ENCODE assay signal across 21 mouse cellular contexts in genomic region chr8:12805569-12805968, GRCm38 (mm10). TPM values are rescaled to one million over a fixed set of nuclear protein-coding genes. Genes with fewer than 3 reads are reported as not detected.
DNase-seq lines count a peak whose midpoint lies in the region; ATAC-seq and TF ChIP-seq lines count a peak whose summit lies in the region.
"Had no signal": no experiment of that assay in that cellular context is flagged by ENCODE, and none has a peak within 500 bp of the region (broad histone marks: within the 10 kb centered on the region; RNA-seq: fewer than 3 reads in every experiment).

No protein-coding gene starts in this region.

- H3K27ac ChIP-seq in hindbrain, embryonic 10.5 days = peak overlapping the region; percentile 50
- no peak overlapping the region for H3K27ac ChIP-seq in hindbrain, embryonic 16.5 days (ENCODE audit: low read depth, low read length)
- 0 out of 2 replicates have a peak overlapping the region, but pooled peaks have one; percentile 34 for H3K27ac ChIP-seq in midbrain, embryonic 10.5 days (replicated peaks)
- no peak overlapping the region for H3K27ac ChIP-seq in midbrain, embryonic 16.5 days (ENCODE audit: low read length)
- H3K27ac ChIP-seq in limb, embryonic 10.5 days = no peak overlapping the region
- H3K27ac ChIP-seq: forebrain, embryonic 13.5 days; hindbrain, embryonic 12.5 days; liver, embryonic 13.5 days had no signal

- H3K4me2 ChIP-seq in hindbrain, embryonic 16.5 days (ENCODE audit: low read length) = no peak overlapping the region
- no peak overlapping the region for H3K4me2 ChIP-seq in midbrain, embryonic 16.5 days (ENCODE audit: low read length)
- H3K4me2 ChIP-seq in myocyte (ENCODE audit: low read depth) = no peak overlapping the region
- H3K4me2 ChIP-seq: forebrain, embryonic 13.5 days; heart, embryonic 11.5 days; hindbrain, embryonic 12.5 days; liver, embryonic 13.5 days; midbrain, embryonic 13.5 days had no signal

- no peaks in the 10 kb centered on the region for H3K27me3 ChIP-seq in hindbrain, embryonic 10.5 days (ENCODE audit: insufficient read depth, poor library complexity, severe bottlenecking)
- no peaks in the 10 kb centered on the region for H3K27me3 ChIP-seq in hindbrain, embryonic 16.5 days (replicated peaks; ENCODE audit: control insufficient read depth, insufficient read depth, low read length)
- H3K27me3 ChIP-seq in midbrain, embryonic 10.5 days (ENCODE audit: low read depth, poor library complexity, severe bottlenecking) = no peaks in the 10 kb centered on the region
- H3K27me3 ChIP-seq in midbrain, embryonic 16.5 days (ENCODE audit: control insufficient read depth, insufficient read depth, low read depth, low read length) = no peaks in the 10 kb centered on the region
- H3K27me3 ChIP-seq in myocyte (ENCODE audit: control insufficient read depth, insufficient read depth, insufficient read length) = no peaks in the 10 kb centered on the region
- no peaks in the 10 kb centered on the region for H3K27me3 ChIP-seq in limb, embryonic 10.5 days (ENCODE audit: low read depth, poor library complexity, severe bottlenecking)
- H3K27me3 ChIP-seq: forebrain, embryonic 13.5 days; hindbrain, embryonic 12.5 days; midbrain, embryonic 13.5 days had no signal

- H3K4me3 ChIP-seq in hindbrain, embryonic 10.5 days = no peak overlapping the region
- no peak overlapping the region for H3K4me3 ChIP-seq in hindbrain, embryonic 16.5 days (ENCODE audit: low read length)
- no peak overlapping the region for H3K4me3 ChIP-seq in midbrain, embryonic 10.5 days
- H3K4me3 ChIP-seq in midbrain, embryonic 16.5 days (ENCODE audit: low read depth, low read length) = no peak overlapping the region
- no peak overlapping the region for H3K4me3 ChIP-seq in myocyte
- H3K4me3 ChIP-seq in limb, embryonic 10.5 days = no peak overlapping the region
- H3K4me3 ChIP-seq: forebrain, embryonic 13.5 days; hindbrain, embryonic 12.5 days; liver, embryonic 13.5 days; midbrain, embryonic 13.5 days had no signal

- H3K79me2 ChIP-seq in myocyte (ENCODE audit: control insufficient read depth, insufficient read depth) = no peaks in the 10 kb centered on the region

- no peak for TF ChIP-seq POLR2A in myocyte (IDR thresholded peaks at IDR 0.05; ENCODE audit: insufficient read length, low read depth)

- H3K36me3 ChIP-seq in hindbrain, embryonic 10.5 days = peaks cover 12% of the 10 kb centered on the region; the same call in 1 of the 2 replicates
- H3K36me3 ChIP-seq in hindbrain, embryonic 16.5 days (ENCODE audit: control insufficient read depth, insufficient read depth, low read length) = no peaks in the 10 kb centered on the region
- H3K36me3 ChIP-seq in midbrain, embryonic 10.5 days = 0 out of 2 replicates have a peak, but pooled peaks cover 2% of the 10 kb centered on the region
- H3K36me3 ChIP-seq in midbrain, embryonic 16.5 days (ENCODE audit: control insufficient read depth, insufficient read depth, low read length) = no peaks in the 10 kb centered on the region
- H3K36me3 ChIP-seq in myocyte (ENCODE audit: control insufficient read depth, insufficient read depth) = no peaks in the 10 kb centered on the region
- no peaks in the 10 kb centered on the region for H3K36me3 ChIP-seq in limb, embryonic 10.5 days
- H3K36me3 ChIP-seq: hindbrain, embryonic 12.5 days; liver, embryonic 13.5 days had no signal

- H3ac ChIP-seq in myocyte (ENCODE audit: control insufficient read depth, insufficient read length) = no peak overlapping the region

- no peak for ATAC-seq in hindbrain, embryonic 16.5 days
- no peak for ATAC-seq in midbrain, embryonic 16.5 days
- ATAC-seq: activated CD4-positive, CD25-positive, alpha-beta regulatory T cell, adult 4 months; CD4-positive, CD25-positive, alpha-beta regulatory T cell, adult 4 months; midbrain, embryonic 13.5 days had no signal

- no peaks in the 10 kb centered on the region for H3K9me3 ChIP-seq in hindbrain, embryonic 10.5 days
- no peaks in the 10 kb centered on the region for H3K9me3 ChIP-seq in hindbrain, embryonic 16.5 days (ENCODE audit: control insufficient read depth, low read length)
- no peaks in the 10 kb centered on the region for H3K9me3 ChIP-seq in midbrain, embryonic 10.5 days (replicated peaks)
- H3K9me3 ChIP-seq in midbrain, embryonic 16.5 days (replicated peaks; ENCODE audit: control insufficient read depth, low read length, poor library complexity, severe bottlenecking) = no peaks in the 10 kb centered on the region
- H3K9me3 ChIP-seq in limb, embryonic 10.5 days (replicated peaks) = no peaks in the 10 kb centered on the region
- H3K9me3 ChIP-seq: forebrain, embryonic 13.5 days; hindbrain, embryonic 12.5 days; liver, embryonic 13.5 days; midbrain, embryonic 13.5 days had no signal

- H3K9ac ChIP-seq in hindbrain, embryonic 16.5 days (ENCODE audit: low read depth, low read length) = no peak overlapping the region
- H3K9ac ChIP-seq in midbrain, embryonic 16.5 days (ENCODE audit: low read depth, low read length) = no peak overlapping the region
- H3K9ac ChIP-seq: forebrain, embryonic 13.5 days; hindbrain, embryonic 12.5 days; liver, embryonic 13.5 days; midbrain, embryonic 13.5 days had no signal

- WGBS in hindbrain, embryonic 10.5 days = 53% methylated on average over 4 of the region's 4 CpGs
- WGBS in hindbrain, embryonic 16.5 days = 36% methylated on average over 4 of the region's 4 CpGs
- WGBS in midbrain, embryonic 10.5 days = 69% methylated on average over 4 of the region's 4 CpGs
- 40% methylated on average over 4 of the region's 4 CpGs for WGBS in midbrain, embryonic 16.5 days
- 80% methylated on average over 4 of the region's 4 CpGs for WGBS in limb, embryonic 10.5 days

- DNase-seq in hindbrain, embryonic 10.5 days (ENCODE audit: low spot score) = no peak
- DNase-seq in midbrain, embryonic 10.5 days (ENCODE audit: low spot score) = no peak
- DNase-seq in NIH3T3 (ENCODE audit: low read depth) = peak; percentile 13
- no peak for DNase-seq in embryo, embryonic 10 days (ENCODE audit: low spot score)
- DNase-seq in limb, embryonic 10.5 days (ENCODE audit: low spot score) = no peak
- DNase-seq: adrenal gland, postnatal 10 days; cerebellum, adult 8-10 months; cerebellum, postnatal 36 days; gastrocnemius, postnatal 10 days; liver, embryonic 13.5 days; lung, adult 2 months; lung, postnatal 14 days had no signal

- peaks cover 67% of the 10 kb centered on the region for H3K4me1 ChIP-seq in hindbrain, embryonic 10.5 days (replicated peaks)
- peaks cover 5% of the 10 kb centered on the region; the same call in 1 of the 2 replicates for H3K4me1 ChIP-seq in hindbrain, embryonic 16.5 days (ENCODE audit: control insufficient read depth, insufficient read depth, low read depth, low read length)
- H3K4me1 ChIP-seq in midbrain, embryonic 10.5 days = peaks cover 34% of the 10 kb centered on the region
- H3K4me1 ChIP-seq in midbrain, embryonic 16.5 days (ENCODE audit: control insufficient read depth, insufficient read depth, low read length) = peaks cover 9% of the 10 kb centered on the region; the same call in 1 of the 2 replicates
- H3K4me1 ChIP-seq in limb, embryonic 10.5 days = peaks cover 17% of the 10 kb centered on the region
- H3K4me1 ChIP-seq: liver, embryonic 13.5 days had no signal

TF ChIP-seq in myocyte, 11 proteins besides CTCF, POLR2A, EP300 and RAD21:
- no peak for TF ChIP-seq CEBPB (IDR thresholded peaks at IDR 0.05; ENCODE audit: insufficient read depth, poor library complexity, severe bottlenecking)
- TF ChIP-seq SRF (IDR thresholded peaks at IDR 0.05; ENCODE audit: control insufficient read depth, insufficient read length, low read depth) = no peak
- peak in 1 of 3 experiments; percentile 52 for TF ChIP-seq MYOD1 (IDR thresholded peaks at IDR 0.05; ENCODE audit: control insufficient read depth in 1 of 3, insufficient read length in 2 of 3, low read depth in 2 of 3)
- TF ChIP-seq MYOG (IDR thresholded peaks at IDR 0.05; ENCODE audit: control insufficient read depth in 1 of 3, insufficient read depth in 1 of 3, insufficient read length in 2 of 3, low read depth in 2 of 3) = peak in 2 of 3 experiments; percentile 34 to 40
- TF ChIP-seq E2F4 (IDR thresholded peaks at IDR 0.05; ENCODE audit: insufficient read depth) = no peak
- TF ChIP-seq POLR2AphosphoS2 (IDR thresholded peaks at IDR 0.05; ENCODE audit: insufficient read length, low read depth) = no peak
- no peak for TF ChIP-seq REST (IDR thresholded peaks at IDR 0.05; ENCODE audit: insufficient read depth, insufficient read length)
- no peak for TF ChIP-seq USF1 (IDR thresholded peaks at IDR 0.05; ENCODE audit: low read depth)
- TF ChIP-seq MAX (IDR thresholded peaks at IDR 0.05; ENCODE audit: low read depth) = no peak
- TF ChIP-seq TCF3 (IDR thresholded peaks at IDR 0.05; ENCODE audit: insufficient read length, low read depth) = no peak
- TF ChIP-seq TCF12 (IDR thresholded peaks at IDR 0.05; ENCODE audit: insufficient read depth, poor library complexity, severe bottlenecking) = no peak
TF ChIP-seq in myocyte: peak in this region for 2.

RNA-seq across cellular contexts. Expression of gene Atp11a, which starts 48.8 kb away (rescaled TPM):
- polyA plus RNA-seq in hindbrain, embryonic 10.5 days (2016; fragmentation: Nextera tagmentation; extraction: Ambion mirVana) = 8.5 and 8.8 TPM in 2 replicates
- 8.9 and 9.5 TPM in 2 replicates for polyA plus RNA-seq in hindbrain, embryonic 16.5 days (2015; fragmentation: Nextera tagmentation; extraction: Ambion mirVana)
- 6.4 and 7.3 TPM in 2 replicates for polyA plus RNA-seq in midbrain, embryonic 10.5 days (2016; fragmentation: Nextera tagmentation; extraction: Ambion mirVana)
- 10.3 and 13.6 TPM in 2 replicates for polyA plus RNA-seq in midbrain, embryonic 16.5 days (2015; fragmentation: Nextera tagmentation; extraction: Ambion mirVana)
- 13.8 TPM for polyA plus RNA-seq in myocyte (2012; fragmentation: generic; extraction: Trizol)
- polyA plus RNA-seq in limb, embryonic 10.5 days (2016; fragmentation: Nextera tagmentation; extraction: Ambion mirVana) = 7.9 and 10.8 TPM in 2 replicates

Comparison
In these comparisons a context has a peak if more than half of its experiments do, and no peak if none do; other contexts are left out.
1. H3K27ac ChIP-seq: peak in hindbrain, embryonic 10.5 days (single experiment) and midbrain, embryonic 10.5 days (single experiment); none in hindbrain, embryonic 16.5 days (single experiment), midbrain, embryonic 16.5 days (single experiment) and limb, embryonic 10.5 days (single experiment).